Mouse (Mus musculus): Measurements from ENCODE around the gene Slit3.

Gene Slit3

GRCm38 (mm10) chr11:35315449-35316028 is 194.5 kb downstream of the Slit3 start:
- no peak for DNase-seq

GRCm38 (mm10) chr11:35317221-35317620 is 196.2 kb downstream of the Slit3 start:
- DNase-seq: no peak

GRCm38 (mm10) chr11:35317775-35318432 is 196.9 kb downstream of the Slit3 start:
- DNase-seq: no peak

- no peak for DNase-seq
Measured at GRCm38 (mm10) chr11:35318433-35319020, 197.5 kb downstream of the Slit3 start.

- no peak for DNase-seq
Measured at GRCm38 (mm10) chr11:35320518-35320917, 199.5 kb downstream of the Slit3 start.

GRCm38 (mm10) chr11:35324397-35324796 is 203.4 kb downstream of the Slit3 start:
- no peak for DNase-seq

GRCm38 (mm10) chr11:35325131-35325995 is 204.3 kb downstream of the Slit3 start:
- DNase-seq: no peak

GRCm38 (mm10) chr11:35326346-35326745 is 205.3 kb downstream of the Slit3 start:
- no peak for DNase-seq

GRCm38 (mm10) chr11:35327899-35328298 is 206.9 kb downstream of the Slit3 start:
- DNase-seq: no peak

- no peak for DNase-seq
Measured at GRCm38 (mm10) chr11:35331476-35331875, 210.5 kb downstream of the Slit3 start.

GRCm38 (mm10) chr11:35336558-35336957 is 215.5 kb downstream of the Slit3 start:
- no peak for DNase-seq

- DNase-seq: peak; percentile 38
Measured at GRCm38 (mm10) chr11:35337493-35337892, 216.5 kb downstream of the Slit3 start.

GRCm38 (mm10) chr11:35337927-35338819 is 217.1 kb downstream of the Slit3 start:
- peak; percentile 42 for DNase-seq

GRCm38 (mm10) chr11:35340752-35341151 is 219.7 kb downstream of the Slit3 start:
- DNase-seq: no peak

GRCm38 (mm10) chr11:35342486-35342885 is 221.5 kb downstream of the Slit3 start:
- DNase-seq: no peak

- DNase-seq: no peak
Measured at GRCm38 (mm10) chr11:35345696-35346480, 224.9 kb downstream of the Slit3 start.

GRCm38 (mm10) chr11:35348099-35348498 is 227.1 kb downstream of the Slit3 start:
- DNase-seq: no peak

- DNase-seq: no peak
Measured at GRCm38 (mm10) chr11:35350968-35351367, 229.9 kb downstream of the Slit3 start.

GRCm38 (mm10) chr11:35351376-35351775 is 230.4 kb downstream of the Slit3 start:
- DNase-seq: no peak

- DNase-seq: no peak
Measured at GRCm38 (mm10) chr11:35355811-35356210, 234.8 kb downstream of the Slit3 start.

- DNase-seq: no peak
Measured at GRCm38 (mm10) chr11:35361071-35361470, 240.0 kb downstream of the Slit3 start.

Measured in kidney, postnatal 10 days (tissue).